Mouse (Mus musculus) cerebellum, postnatal 10 days (tissue): ENCODE measurements around the gene Rnls.
A peak's percentile ranks its signal among the peaks of the same experiment; 100 is the strongest.

Experiments
- DNase-seq, 2 experiments: peaks; one replicate each; pipeline ENCODE4 v3.0.0; 2021; ENCODE audit warnings: mixed read lengths in 2 of 2

The Rnls gene

GRCm38 (mm10) chr19:33259164-33259563 lies 132.9 kb downstream of the Rnls start:
- DNase-seq: no peak

DNA sequence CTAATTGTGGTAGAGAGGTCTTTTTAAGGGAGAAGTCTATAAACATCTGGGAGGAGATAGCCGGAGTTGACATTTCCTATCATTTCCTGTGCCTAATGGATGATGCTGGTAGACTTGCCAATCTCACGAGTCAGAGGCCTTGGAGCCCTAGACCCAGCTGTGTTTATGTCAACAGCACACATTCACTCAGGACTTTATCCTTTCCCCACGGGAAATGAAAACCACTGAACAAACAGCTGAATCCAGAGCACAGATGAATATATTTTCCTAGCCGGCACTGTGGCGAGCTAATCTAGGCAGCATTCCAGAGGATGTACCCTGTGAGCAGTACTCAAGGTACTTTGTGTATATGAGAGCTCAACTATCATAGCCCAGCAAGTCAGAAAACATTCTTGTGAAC lies 138.2 kb downstream of the Rnls start:
- DNase-seq: no peak

GRCm38 (mm10) chr19:33252226-33252625 lies 139.9 kb downstream of the Rnls start:
- DNase-seq: no peak

DNA sequence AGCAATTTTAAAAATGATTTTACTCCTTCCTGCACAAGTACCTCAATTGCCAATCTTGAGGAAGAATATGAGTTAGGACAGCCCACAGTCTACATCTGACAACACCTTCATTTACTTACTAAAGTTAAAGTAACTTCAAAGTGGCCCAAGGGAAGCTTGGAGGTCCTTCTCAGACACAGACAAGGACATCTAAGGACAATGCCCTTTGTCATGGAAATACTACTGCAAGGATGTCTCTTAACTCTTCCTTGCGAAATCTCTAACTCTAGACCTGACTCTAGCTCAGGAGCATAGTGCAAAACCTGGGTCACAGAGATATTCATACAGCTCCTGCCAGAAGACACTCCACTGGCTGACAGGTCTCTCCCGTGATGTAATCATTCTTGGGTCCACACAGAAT lies 147.9 kb downstream of the Rnls start:
- DNase-seq: no peak

DNA sequence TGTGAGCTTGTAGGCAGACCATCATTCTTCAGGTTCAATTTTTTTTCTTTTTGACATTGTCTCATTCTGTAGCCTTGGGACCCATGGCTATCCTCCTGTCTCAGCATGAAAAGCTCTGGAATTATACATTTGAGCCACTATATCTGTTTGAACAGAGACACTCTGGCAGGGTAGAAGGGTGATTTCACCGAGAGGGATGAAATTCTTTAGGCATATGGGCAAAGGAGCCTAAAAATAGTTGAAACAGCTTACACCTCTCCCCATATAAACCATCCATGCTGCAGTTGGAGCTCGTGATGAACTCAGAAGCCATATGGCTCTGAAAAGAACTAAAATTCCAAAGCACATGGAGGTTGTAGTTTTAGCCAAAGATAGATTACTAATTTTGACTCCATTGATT lies 151.7 kb downstream of the Rnls start:
- DNase-seq: no peak

DNA sequence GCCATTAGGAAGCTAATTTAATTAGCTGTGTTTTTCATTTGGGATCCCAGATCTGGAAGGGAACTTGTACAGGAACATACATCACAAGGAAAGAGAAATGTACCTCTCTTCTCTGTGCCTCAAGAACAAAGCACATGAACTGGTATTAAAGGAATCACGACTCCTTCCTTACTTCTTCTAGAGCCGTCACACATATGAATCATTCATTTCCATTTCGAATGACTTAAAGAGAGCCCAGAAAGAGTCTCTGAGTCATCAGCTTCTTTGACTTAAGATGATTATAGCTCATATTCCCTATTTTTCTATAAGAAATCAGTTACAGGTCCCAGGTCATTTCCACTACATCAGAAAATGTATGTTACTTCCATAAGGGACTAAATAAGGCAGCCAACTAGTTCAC lies 159.2 kb downstream of the Rnls start:
- no peak for DNase-seq

GRCm38 (mm10) chr19:33231303-33231702 lies 160.8 kb downstream of the Rnls start:
- DNase-seq: no peak

DNA sequence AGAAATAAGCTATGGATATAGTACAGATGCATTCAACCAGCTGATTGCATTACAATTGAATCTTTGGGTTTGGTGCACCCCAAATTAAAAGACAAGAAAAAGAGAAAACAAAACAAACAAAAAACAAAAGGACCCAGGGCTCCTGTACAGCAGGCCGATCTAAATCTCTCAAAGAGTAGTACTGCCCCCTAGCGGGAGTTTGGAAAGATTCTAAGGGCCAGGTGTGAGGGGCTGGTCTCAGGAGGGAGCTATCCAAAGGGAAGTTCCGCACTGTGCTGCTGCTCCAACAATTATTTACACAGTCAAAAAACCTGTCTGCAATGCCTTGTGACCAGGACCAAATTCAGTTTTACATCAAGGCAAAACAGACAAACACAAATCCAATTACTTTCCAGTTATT lies 165.1 kb downstream of the Rnls start:
- DNase-seq: peak; percentile 91 to 95

- peak; percentile 33 to 68 for DNase-seq
These were observed 166.0 kb downstream of the Rnls start for GRCm38 (mm10) chr19:33225858-33226705.

- DNase-seq: peak in 1 of 2 experiments; percentile 11
These were observed 167.1 kb downstream of the Rnls start for GRCm38 (mm10) chr19:33225002-33225376.

DNA sequence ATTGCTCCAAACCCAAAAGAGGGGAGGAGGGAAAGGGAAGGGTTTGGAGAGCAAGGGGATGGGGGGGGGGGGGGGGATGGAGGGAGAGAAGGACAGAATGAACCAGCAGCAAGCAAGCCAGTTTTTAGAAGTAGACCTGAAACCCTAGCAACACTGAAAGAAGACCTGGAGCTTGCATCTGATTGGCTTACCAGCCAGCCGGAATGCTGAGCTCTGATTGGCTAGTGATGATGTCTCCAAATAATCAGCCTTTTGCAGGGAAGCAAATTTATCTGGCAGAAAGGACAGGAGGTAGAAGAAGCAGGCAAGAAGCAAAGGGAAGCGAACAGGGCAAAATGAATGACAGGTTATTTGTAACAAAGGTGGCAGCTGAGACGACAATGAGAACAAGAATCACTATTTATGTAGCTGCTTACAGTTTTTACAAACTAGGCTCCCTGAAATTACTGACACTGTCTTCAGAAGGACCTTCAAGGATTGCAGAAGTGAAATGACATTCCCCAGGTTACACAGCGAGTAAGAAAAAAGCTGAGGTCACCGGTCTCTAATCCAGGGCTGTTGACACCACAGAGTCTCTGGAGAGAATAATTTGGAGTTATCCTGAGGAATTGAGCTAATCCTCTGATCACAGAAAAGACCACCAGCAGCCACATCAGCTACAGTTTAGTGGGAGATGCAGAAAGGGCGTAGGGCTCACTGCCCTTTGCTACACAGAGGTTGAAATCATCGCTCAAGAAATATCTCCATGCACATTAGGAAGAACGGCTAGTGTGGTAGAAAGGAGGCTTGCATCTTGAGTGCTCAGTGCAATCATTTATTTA lies 167.7 kb downstream of the Rnls start:
- peak; percentile 84 to 85 for DNase-seq

GRCm38 (mm10) chr19:33223766-33224165 lies 168.3 kb downstream of the Rnls start:
- DNase-seq: peak in 1 of 2 experiments; percentile 28

GRCm38 (mm10) chr19:33223276-33223675 lies 168.8 kb downstream of the Rnls start:
- peak; percentile 62 for DNase-seq

DNA sequence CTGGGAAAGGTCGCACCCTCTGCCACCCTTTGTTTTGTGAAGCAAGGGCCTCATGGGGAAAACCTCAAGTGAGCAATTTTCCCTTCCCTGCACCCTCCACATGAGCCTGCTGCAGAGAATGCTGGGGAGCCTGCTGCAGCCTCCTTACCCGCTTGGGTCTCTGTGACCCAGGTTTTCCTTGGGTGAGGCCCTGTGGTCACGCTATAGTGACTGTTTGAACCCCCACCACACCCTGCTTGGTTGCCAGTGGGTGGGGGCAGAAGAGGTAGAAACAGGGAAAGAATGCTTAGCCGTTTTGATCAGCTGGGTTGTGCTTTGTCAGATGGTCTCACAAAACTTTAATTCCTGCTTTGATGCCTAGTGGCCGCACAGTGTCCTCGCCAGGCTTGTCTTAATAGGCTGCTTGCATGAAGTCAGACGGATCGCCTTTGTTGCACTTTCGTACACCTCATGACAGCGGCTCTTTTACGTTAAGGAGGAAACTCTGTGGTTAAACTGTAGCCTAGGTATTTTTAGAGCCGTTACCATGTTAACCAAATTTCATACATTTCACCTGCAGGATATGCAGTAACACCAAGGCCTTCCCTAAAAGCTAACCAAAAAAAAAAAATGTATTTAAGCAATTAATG lies 169.4 kb downstream of the Rnls start:
- peak in 1 of 2 experiments; percentile 8 for DNase-seq

- DNase-seq: peak; percentile 18 to 21
These were observed 174.2 kb downstream of the Rnls start for GRCm38 (mm10) chr19:33217791-33218300.

DNA sequence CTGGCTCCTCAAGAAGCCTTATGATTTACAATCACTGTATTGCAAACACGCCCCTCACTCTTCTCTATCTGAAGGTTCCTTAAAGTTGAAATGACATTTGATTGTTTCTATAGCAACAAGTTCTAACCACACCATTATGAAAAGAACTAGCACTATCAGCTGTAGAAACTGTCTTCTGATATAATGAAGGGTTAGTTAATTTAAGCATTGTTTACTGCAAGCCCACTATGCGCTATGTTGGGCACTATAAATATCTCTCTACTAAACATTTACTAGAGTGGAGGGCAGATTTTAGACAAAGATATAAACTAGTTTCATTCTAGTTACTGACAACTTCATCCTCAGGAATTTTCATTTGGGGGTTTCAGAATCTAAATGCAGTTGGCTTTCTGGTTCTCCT lies 182.4 kb downstream of the Rnls start:
- no peak for DNase-seq

DNA sequence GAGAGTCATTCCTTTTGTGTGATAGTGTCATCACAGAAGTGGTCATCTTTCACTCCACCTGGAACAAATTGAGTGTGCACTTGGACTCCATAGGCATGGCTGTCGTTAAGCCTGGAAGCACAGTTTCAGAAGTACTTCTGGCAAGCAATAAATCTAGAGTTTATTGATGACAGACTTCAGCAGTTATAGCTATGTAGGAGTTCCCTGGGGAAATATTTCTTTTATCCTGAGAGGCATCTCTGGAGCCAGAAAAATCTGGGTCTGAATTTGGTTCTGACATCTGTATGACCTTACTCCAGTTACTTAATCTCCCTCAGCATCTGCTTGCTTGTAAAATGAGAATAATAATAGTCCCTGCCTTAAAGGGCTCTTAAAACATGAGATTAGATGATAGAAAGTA lies 184.1 kb downstream of the Rnls start:
- DNase-seq: no peak

DNA sequence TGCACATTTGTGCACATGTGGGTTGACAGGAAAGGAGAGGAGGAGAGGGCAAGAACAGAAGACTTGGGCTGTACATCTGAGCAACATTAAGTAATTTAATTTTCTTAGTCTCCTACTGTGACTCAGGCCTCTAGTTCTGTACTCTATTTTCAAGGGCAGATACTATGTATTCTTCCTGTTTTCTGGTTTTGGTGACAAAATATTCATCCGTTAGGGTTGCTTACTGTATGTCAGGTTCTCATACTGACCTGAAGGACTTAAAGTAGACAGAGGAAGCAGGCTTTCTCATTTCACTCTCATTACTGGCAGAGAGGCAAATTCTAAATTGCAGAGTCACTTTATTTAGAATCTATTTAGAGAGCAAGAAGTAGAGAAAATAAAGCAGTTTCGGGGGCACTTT lies 186.7 kb downstream of the Rnls start:
- DNase-seq: no peak

DNA sequence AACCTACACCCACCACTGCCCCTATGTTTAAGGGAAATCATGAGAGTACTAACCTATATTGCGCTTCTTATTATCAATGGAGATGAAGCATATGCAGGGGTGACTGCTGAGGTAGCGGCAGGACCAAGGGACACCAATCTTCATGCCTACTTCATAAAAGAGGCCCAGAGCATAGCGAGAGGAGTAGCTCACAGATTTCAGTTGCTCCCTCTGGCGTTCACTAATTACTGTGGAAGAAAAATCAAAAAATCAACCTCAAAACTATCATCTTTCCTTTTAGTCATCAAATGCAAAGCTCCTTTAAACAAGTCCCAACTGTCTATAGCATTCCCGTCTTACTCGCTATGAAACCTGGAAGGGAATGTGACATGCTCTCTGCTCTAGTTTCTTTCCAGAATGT lies 189.7 kb downstream of the Rnls start:
- no peak for DNase-seq

GRCm38 (mm10) chr19:33201181-33201580 lies 190.9 kb downstream of the Rnls start:
- DNase-seq: no peak

GRCm38 (mm10) chr19:33192064-33192463 lies 200.0 kb downstream of the Rnls start:
- DNase-seq: no peak

- DNase-seq: no peak
These were observed 203.3 kb downstream of the Rnls start for GRCm38 (mm10) chr19:33188766-33189165.

DNA sequence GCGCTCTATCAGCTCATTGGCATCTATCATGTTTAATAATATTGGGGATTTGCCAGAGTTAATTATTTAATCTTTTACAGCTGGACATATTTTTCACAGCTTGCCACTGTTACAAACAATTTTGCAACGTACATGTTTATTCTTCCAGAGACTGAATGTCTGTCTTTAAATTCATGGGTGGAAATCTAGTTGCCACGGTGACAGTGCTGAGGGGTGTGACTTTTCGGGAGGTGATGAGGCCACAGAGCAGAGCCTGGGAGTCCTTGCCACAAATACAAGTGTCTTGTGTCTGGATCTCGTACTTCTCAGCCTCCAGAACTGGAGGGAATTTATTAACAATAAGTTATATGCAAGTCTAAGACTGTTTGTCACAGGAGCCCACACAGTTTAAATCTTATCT lies 212.5 kb downstream of the Rnls start:
- DNase-seq: no peak
